Mouse (Mus musculus) urinary bladder, adult 18-20 months (tissue): ENCODE data around the gene Eif6.

ENCODE experiments used
- DNase-seq, 2 experiments: peaks; one replicate each; pipeline ENCODE4 v3.0.0; 2022; ENCODE audit warnings: low spot score in 2 of 2, mixed read lengths in 2 of 2

Gene Eif6

GRCm38 (mm10) chr2:155792899-155793298 is 33.8 kb downstream of the Eif6 start:
- DNase-seq, result no peak

GRCm38 (mm10) chr2:155787949-155788931 is 38.5 kb downstream of the Eif6 start:
- DNase-seq, result no peak

GRCm38 (mm10) chr2:155786905-155787304 is 39.8 kb downstream of the Eif6 start:
- no peak for DNase-seq

- no peak for DNase-seq
Observed at GRCm38 (mm10) chr2:155784534-155784933, 42.2 kb downstream of the Eif6 start.

- DNase-seq, result no peak
Observed at GRCm38 (mm10) chr2:155779506-155779905, 47.2 kb downstream of the Eif6 start.

- no peak for DNase-seq
Observed at GRCm38 (mm10) chr2:155779066-155779465, 47.7 kb downstream of the Eif6 start.

GRCm38 (mm10) chr2:155778004-155778403 is 48.7 kb downstream of the Eif6 start:
- DNase-seq, result no peak

GRCm38 (mm10) chr2:155777688-155777985 is 49.1 kb downstream of the Eif6 start:
- DNase-seq, result no peak

- no peak for DNase-seq
Observed at GRCm38 (mm10) chr2:155776824-155777687, 49.7 kb downstream of the Eif6 start.

- DNase-seq, result peak in 1 of 2 experiments; percentile 65
Observed at GRCm38 (mm10) chr2:155775685-155776263, 51.0 kb downstream of the Eif6 start.

GRCm38 (mm10) chr2:155774927-155775684 is 51.6 kb downstream of the Eif6 start, which contains the start of gene Mmp24:
Mmp24 (plus strand) TSS chr2:155775342.
- no peak for DNase-seq

- DNase-seq, result no peak
Observed at GRCm38 (mm10) chr2:155774261-155774926, 52.3 kb downstream of the Eif6 start.

- no peak for DNase-seq
Observed at GRCm38 (mm10) chr2:155773664-155774063, 53.1 kb downstream of the Eif6 start.
